Mouse (Mus musculus): ENCODE measurements around the gene Iqcn. TPM values are rescaled to one million over a fixed set of nuclear protein-coding genes. Genes with fewer than 3 reads are reported as not detected.

Iqcn gene
- polyA plus RNA-seq, 1 experiment from 2014 or later: 0.06 TPM

DNA sequence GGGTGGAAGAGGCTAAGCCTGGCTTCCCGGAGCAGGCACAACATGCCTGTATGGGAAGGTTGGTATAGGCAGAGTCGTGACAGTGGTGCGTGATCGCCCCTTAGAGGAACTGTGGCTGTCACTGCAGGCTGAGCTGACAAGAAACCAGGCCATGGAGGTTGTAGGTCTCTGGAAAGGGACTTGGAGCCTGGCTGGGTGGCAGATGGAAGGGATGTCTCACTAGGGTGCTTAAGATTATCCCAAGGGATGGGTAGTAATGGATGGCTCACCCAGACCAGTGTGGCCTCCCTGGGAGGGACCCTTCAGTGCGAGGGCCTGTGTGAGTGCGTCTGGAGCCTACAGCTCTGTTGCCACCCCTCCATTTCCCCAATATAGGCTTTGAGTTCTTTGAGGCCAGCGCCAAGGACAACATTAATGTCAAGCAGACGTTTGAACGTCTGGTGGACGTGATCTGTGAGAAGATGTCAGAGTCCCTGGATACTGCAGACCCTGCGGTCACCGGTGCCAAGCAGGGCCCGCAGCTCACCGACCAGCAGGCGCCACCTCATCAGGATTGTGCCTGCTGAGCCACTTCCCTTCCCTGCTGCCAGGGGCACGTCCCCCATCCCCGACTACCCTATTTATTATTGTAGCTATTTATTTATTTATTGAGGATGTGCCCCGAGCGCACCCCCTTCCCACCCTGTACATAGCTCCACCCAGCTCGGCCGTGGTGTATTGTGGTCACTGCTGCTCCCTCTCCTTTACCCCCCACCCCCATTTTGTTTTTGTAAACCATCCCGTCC is 54.5 kb downstream of the Iqcn start:
- no peak for TF ChIP-seq CTCF (IDR thresholded peaks at IDR 0.05)
- in situ Hi-C loops (cut with MboI; ENCODE audit: low pct_unique_long_range_greater_than_20kb): no loop called here
- ChIA-PET CTCF (interaction anchor here (1.9 to 3.5 kb wide), 2 partner anchors 11 to 39 kb away, joined by 5 to 15 read pairs; partner anchors contain the start of gene Gm3336), POLR2A (no interaction called here)
- DNase-seq (ENCODE audit: low read depth, low spot score) (no peak), ATAC-seq (no peak)
- H3K27me3 ChIP-seq: no peaks in the 10 kb centered on the region

DNA sequence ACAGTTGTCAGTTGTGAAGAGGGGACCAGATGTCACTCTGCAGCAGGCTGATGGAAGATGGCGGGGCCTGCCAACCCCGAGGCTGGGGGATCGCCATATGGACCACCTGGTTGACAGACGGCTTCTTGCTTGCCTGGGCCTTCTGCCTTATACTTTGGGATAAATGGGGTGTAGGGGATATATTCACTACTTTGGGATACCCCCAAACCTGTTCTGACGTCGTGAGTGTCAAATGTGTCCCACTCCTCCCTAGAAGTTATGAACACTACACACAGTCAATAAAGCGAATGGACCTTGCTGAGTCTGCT is 55.0 kb downstream of the Iqcn start:
- CTCF ChIA-PET: interaction anchor here (3.5 kb wide), 1 partner anchor 10 kb away, joined by 15 read pairs; no protein-coding TSS in a partner anchor
- POLR2A ChIA-PET: no interaction called here
- in situ Hi-C loops (cut with MboI; ENCODE audit: low pct_unique_long_range_greater_than_20kb): no loop called here
- no peaks in the 10 kb centered on the region for H3K27me3 ChIP-seq
- no peak for TF ChIP-seq CTCF (IDR thresholded peaks at IDR 0.05)
- DNase-seq (ENCODE audit: low read depth, low spot score) (no peak), ATAC-seq (no peak)

DNA sequence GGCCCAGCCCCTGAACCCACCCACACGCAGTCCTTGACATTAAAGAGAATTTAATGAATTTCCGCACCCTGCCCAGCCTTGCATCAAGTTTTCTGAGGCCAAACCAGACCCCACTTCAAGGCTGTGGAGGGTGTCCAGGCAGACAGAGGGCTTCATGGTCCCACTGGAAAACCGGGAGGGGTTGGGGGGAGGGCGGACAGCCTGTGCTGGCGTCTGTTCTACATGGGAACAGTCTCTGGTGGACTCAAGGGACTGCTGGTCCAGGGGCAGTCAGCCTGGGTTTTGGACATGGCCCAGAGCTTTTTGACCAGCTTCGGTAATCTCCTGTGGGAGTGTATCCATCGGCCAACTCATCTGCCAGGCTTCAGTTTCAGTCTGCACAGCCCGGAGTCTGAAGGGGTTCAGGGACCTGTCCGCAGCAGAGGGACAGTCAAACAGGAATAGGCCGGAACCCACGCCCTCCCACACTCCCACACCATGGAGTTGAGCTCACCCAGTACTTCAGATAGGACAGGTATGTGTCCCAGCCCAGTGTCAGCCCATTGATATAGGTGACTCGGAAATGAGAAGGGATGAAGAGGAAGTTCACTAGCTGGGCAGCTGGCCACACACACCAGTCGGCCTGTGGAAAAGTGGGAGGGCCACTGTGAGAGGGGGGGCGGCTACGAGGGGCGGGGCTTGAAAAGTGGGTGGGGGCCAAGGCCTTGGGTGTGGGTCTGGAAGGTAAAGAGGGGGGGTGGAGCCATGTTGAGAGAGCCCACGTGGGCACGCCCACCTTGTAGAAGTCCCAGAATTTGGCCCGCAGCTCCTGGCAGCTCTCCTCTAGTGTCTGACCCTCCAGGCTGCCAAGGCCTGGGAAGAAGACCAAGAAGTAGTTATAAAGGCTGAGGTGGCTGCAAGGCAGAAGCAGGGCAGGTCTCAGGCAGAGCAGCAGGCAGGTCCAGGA is 55.6 kb downstream of the Iqcn start:
- in situ Hi-C loops (cut with MboI; ENCODE audit: low pct_unique_long_range_greater_than_20kb): no loop called here
- POLR2A ChIA-PET: no interaction called here
- no peak for DNase-seq (ENCODE audit: low read depth, low spot score)
- no peak for TF ChIP-seq CTCF (IDR thresholded peaks at IDR 0.05)
- no peaks in the 10 kb centered on the region for H3K27me3 ChIP-seq
- CTCF ChIA-PET: interaction anchor here (3.5 kb wide), 1 partner anchor 10 kb away, joined by 15 read pairs; no protein-coding TSS in a partner anchor
- no peak for ATAC-seq

DNA sequence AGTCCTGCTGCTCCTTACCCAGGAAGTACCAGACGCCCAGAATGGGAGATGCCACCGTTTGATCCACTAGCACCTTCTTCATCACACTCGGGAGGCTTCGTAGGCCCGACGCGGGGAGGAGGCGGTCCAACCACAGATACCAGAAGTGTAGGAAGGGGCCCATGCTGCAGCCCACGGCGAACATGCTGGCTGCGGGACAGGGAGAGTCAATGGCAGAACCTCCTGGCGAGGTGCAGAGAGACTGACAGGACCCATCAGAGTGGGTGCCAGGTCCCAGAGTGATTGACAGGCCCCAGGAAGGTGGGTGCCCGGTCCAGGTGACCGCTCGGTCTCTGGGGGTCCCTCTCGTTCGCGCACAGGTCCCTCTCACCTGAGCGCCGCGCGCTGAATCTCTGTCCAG is 57.1 kb downstream of the Iqcn start:
- DNase-seq (ENCODE audit: low read depth, low spot score) (no peak), ATAC-seq (peak; percentile 6)
- no peaks in the 10 kb centered on the region for H3K27me3 ChIP-seq
- in situ Hi-C loops (cut with MboI; ENCODE audit: low pct_unique_long_range_greater_than_20kb): no loop called here
- ChIA-PET POLR2A (no interaction called here), CTCF (interaction anchor here (3.1 kb wide), 1 partner anchor 8 kb away, joined by 9 read pairs; no protein-coding TSS in a partner anchor)
- no peak for TF ChIP-seq CTCF (IDR thresholded peaks at IDR 0.05)

DNA sequence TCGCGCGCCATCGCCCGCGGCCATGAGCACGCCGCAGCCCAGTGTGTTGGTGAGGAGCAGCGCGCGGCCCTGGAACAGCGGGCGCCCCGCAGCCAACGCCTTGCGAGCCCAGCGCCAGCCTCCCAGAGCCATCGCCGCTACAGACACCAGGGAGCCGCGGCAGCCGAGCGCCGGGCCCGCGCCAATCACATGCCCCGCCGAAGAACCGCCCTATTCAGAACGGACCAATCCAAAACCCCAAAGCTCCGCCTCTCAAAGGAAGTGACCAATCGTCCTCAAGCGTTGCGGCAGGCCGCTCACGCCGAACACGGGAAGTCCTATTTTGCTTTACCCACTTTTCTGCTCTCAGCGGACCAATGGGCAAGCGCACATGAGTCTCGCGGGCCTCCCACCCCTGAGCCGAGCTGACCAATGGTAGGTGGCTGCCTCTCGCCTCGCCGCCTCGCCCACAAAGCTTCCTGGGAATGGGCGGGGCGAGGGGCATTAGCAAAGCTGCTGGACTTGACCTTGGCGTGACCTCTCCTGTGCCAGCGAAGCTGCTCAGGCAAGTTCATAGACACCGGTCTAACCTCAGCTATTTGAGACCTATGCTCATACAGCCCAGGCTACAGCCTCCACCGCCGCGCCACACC is 57.6 kb downstream of the Iqcn start, which contains the start of gene Mpv17l2:
TSS of gene Mpv17l2 (minus strand) at position 172 of the 632 bp plus-strand sequence.
- no peaks in the 10 kb centered on the region for H3K27me3 ChIP-seq
- no peak for TF ChIP-seq CTCF (IDR thresholded peaks at IDR 0.05)
- CTCF ChIA-PET: interaction anchor here (0.8 to 3.1 kb wide), 5 partner anchors 8 to 61 kb away, joined by 3 to 9 read pairs (median 3); partner anchors contain the start of gene Gm3336
- DNase-seq (ENCODE audit: low read depth, low spot score) (peak; percentile 94), ATAC-seq (peak; percentile 95)
- POLR2A ChIA-PET: no interaction called here
- in situ Hi-C loops (cut with MboI; ENCODE audit: low pct_unique_long_range_greater_than_20kb): no loop called here

DNA sequence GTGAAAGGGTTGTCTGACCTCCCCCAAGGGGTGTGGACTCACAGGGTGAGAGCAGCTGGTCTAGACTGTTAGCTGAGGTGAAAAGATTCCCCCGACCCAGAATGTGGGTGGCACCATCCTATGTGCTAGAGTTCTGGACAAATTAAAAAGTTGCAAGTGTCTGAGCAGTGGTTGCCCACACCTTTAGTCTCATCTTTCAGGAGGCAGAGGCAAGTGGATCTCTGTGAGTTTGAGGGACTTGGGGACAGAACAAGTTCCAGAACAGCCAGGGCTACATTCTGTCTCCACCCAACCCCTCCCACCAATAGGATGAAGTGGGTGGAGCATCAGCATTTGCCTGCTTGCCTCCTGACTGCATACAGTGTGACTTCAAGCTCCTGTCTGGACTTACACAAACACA is 58.9 kb downstream of the Iqcn start:
- CTCF ChIA-PET: interaction anchor here (1.1 to 3.1 kb wide), 12 partner anchors 9 to 107 kb away, joined by 3 to 24 read pairs (median 7); partner anchors contain the start of genes Arrdc2, Gm3336, Pde4c and Pik3r2
- DNase-seq (ENCODE audit: low read depth, low spot score): no peak

DNA sequence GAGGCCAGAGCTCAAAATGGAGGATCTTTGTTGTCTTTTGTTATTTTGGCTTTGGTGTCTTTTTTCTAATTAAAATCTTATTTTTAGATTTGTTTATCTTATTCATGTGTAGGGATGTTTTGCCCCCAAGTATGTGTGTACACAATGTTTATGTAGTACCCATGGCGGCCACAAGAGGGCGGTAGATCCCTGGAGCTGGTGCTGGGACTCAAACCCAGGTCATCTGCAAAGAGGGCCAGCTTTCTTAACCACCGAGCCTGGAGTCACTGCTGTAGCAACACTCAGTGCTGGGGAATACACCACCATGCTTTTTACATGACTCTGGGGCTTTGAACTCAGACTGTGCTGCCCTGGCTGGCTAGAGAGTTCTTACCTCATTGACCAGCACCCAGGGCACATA is 60.1 kb downstream of the Iqcn start:
- in situ Hi-C loops (cut with MboI; ENCODE audit: low pct_unique_long_range_greater_than_20kb): no loop called here
- DNase-seq (ENCODE audit: low read depth, low spot score): no peak
- POLR2A ChIA-PET: interaction anchor here (0.8 kb wide), 1 partner anchor 12 kb away, joined by 3 read pairs; no protein-coding TSS in a partner anchor
- no peaks in the 10 kb centered on the region for H3K27me3 ChIP-seq
- CTCF ChIA-PET: interaction anchor here (0.9 to 3.1 kb wide), 16 partner anchors 8 to 103 kb away, joined by 3 to 24 read pairs (median 6); partner anchors contain the start of genes Arrdc2, Gm3336, Pde4c and Pik3r2
- no peak for ATAC-seq
- no peak for TF ChIP-seq CTCF (IDR thresholded peaks at IDR 0.05)

More for the DNA sequence above, 58.9 kb downstream of the Iqcn start:
- TF ChIP-seq CTCF (IDR thresholded peaks at IDR 0.05): no peak
- POLR2A ChIA-PET: interaction anchor here (0.6 to 1.2 kb wide), 2 partner anchors 35 to 39 kb away, joined by 3 read pairs; no protein-coding TSS in a partner anchor
- ATAC-seq: no peak
- in situ Hi-C loops (cut with MboI; ENCODE audit: low pct_unique_long_range_greater_than_20kb): no loop called here
- H3K27me3 ChIP-seq: no peaks in the 10 kb centered on the region

DNA sequence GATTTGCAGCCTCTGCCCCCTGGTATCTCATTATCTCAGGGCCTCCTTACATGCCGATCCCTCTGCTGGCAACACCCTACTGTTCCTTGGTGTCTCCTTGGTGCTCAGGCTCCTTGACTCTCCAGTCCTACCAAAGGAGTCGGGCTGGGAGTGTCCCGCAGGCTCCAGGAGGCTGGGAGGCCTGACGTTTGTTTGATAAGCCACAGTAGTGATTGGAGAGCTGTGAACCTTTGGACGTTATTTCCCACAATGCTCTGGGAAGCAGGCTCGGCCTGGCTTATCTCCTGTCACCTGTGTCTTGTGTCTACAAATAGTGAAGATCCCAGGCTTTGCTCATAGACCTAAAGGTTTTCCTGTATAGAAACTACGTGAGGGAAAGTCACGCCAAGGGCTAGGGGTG is 60.8 kb downstream of the Iqcn start:
- no peak for DNase-seq (ENCODE audit: low read depth, low spot score)
- no peak for TF ChIP-seq CTCF (IDR thresholded peaks at IDR 0.05)
- ChIA-PET CTCF (interaction anchor here (1.0 to 2.8 kb wide), 7 partner anchors 7 to 48 kb away, joined by 3 to 24 read pairs (median 8); partner anchors contain the start of genes Gm3336, Pde4c and Pik3r2), POLR2A (interaction anchor here (0.8 kb wide), 1 partner anchor 11 kb away, joined by 3 read pairs; no protein-coding TSS in a partner anchor)
- in situ Hi-C loops (cut with MboI; ENCODE audit: low pct_unique_long_range_greater_than_20kb): no loop called here
- no peaks in the 10 kb centered on the region for H3K27me3 ChIP-seq
- ATAC-seq: no peak

DNA sequence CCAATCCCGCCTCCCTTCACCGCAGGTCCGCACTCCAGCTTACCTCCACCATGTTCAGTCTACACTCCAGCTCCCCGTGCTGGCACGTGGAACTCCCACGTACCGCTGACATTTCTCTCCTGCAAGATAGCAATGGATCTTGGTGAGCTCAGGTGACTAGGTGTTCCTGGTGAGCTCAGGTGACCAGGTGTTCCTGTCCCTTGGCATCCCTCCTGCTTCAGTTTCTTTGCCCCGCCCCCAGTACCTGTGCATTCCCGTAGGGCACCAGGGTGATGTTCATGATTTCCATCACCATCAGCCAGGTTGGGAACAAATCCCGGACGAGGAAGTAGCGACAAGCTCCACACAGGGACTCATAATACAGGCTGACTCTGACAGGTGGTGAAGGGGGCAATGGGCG is 61.4 kb downstream of the Iqcn start:
- POLR2A ChIA-PET: no interaction called here
- DNase-seq (ENCODE audit: low read depth, low spot score) (no peak), ATAC-seq (no peak)
- in situ Hi-C loops (cut with MboI; ENCODE audit: low pct_unique_long_range_greater_than_20kb): loop anchor here (5.0 kb wide), 1 partner anchor 78 kb away; no protein-coding TSS in a partner anchor
- no peak for TF ChIP-seq CTCF (IDR thresholded peaks at IDR 0.05)
- CTCF ChIA-PET: no interaction called here
- no peaks in the 10 kb centered on the region for H3K27me3 ChIP-seq

DNA sequence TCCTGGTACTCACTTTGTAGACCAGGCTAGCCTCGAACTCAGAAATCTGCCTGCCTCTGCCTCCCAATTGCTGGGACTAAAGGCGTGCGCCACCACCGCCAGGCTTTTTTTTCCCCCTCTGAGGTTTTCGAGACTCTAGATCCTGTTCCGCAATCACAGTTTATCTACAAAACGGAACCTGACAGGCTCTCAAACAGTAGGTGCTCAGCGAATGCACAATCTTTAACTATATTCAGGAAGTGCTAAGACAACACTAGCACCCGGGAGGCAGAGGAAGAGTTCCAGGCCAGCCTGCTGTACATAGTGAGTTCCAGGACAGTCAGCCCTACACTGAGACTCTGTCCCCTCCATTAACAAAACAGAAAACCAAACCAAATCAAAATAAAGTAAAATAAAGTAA is 62.1 kb downstream of the Iqcn start:
- no peak for TF ChIP-seq CTCF (IDR thresholded peaks at IDR 0.05)
- no peaks in the 10 kb centered on the region for H3K27me3 ChIP-seq
- ChIA-PET POLR2A (no interaction called here), CTCF (no interaction called here)
- in situ Hi-C loops (cut with MboI; ENCODE audit: low pct_unique_long_range_greater_than_20kb): loop anchor here (5.0 kb wide), 1 partner anchor 77 kb away; no protein-coding TSS in a partner anchor
- ATAC-seq (no peak), DNase-seq (ENCODE audit: low read depth, low spot score) (no peak)

All from Patski (cell line).